Mouse (Mus musculus) stomach, postnatal 0 days (tissue): ENCODE results near the gene Hist1h3g.

Experiments
- CTCF ChIP-seq: IDR thresholded peaks from 2 replicates; pipeline ENCODE4 v1.5.1; 2016; ENCODE audit warnings: antibody characterized with exemption, low read depth, mild to moderate bottlenecking, moderate library complexity
- EP300 ChIP-seq: optimal IDR thresholded peaks from 2 replicates; pipeline ENCODE3; 2016; ENCODE audit warnings: antibody characterized with exemption

- TF ChIP-seq CTCF (no peak), EP300 (no peak)
Measured at GRCm38 (mm10) chr13:23551931-23552914, 17.0 kb downstream of the Hist1h3g start.
